Mouse (Mus musculus) B cell, adult 2 months (primary cell): ENCODE results near the gene Wdcp.
"Not testable (repeated sequence)": the region's sequence is repeated elsewhere in the genome, so short reads cannot be mapped to it uniquely, and the experiment has no call there.

ENCODE experiments used
- DNase-seq, 2 experiments: peaks; one replicate each; pipeline ENCODE4 v3.0.0; 2022

Gene Wdcp

GRCm38 (mm10) chr12:4842890-4843597, at the start of gene Wdcp:
Gene Wdcp, plus strand, starts transcription at chr12:4843303.
- peak; percentile 86 for DNase-seq

- no peak for DNase-seq
Observed at GRCm38 (mm10) chr12:4793718-4794117, 49.4 kb upstream of the Wdcp start.

- DNase-seq, result not testable (repeated sequence)
Observed at GRCm38 (mm10) chr12:4797471-4797870, 45.6 kb upstream of the Wdcp start.

DNA sequence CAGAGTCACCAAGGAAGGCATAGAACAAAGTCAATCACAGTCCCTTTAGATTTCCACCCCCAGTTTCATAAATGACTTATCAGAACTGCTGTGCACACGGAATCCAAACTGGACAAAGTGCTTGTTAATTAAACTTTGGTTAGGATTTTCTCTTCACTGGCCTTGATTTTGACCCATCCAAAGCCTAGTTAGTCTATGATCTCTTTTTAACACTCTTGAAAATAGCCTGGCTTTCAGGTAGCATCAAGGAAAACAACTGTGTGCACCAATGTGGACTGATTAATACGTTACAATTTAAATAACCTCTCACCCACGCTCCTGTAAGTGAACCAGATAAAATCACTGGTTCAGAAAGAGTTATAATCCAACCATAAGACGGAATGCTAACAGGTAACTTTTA, 32.1 kb upstream of the Wdcp start:
- DNase-seq, result no peak

GRCm38 (mm10) chr12:4811705-4812104, 31.4 kb upstream of the Wdcp start:
- no peak for DNase-seq

DNA sequence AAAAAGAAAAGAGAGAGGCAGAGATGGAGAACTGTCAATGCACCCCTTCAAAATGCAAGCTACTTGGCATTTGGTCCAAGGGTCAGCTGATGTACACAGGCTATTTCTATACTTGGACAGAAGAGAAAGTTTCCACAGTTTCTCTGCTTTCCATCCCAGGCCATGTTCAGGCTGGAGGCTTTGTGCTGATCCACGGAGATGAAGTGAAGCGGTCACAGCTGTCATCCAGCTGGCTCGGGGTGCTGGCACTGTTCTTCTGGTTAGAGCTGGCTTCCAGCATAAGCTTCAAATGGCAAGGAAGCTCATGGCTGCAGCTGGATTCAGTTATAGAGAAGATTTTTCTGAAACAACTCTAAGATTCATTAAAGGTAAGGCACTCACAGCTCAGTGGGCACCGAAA, 29.5 kb upstream of the Wdcp start:
- DNase-seq, result no peak

- no peak for DNase-seq
Observed at GRCm38 (mm10) chr12:4816680-4817360, 26.3 kb upstream of the Wdcp start.

GRCm38 (mm10) chr12:4817361-4818101, 25.6 kb upstream of the Wdcp start, which contains the start of gene Sf3b6:
Gene Sf3b6, plus strand, starts transcription at chr12:4817544.
- DNase-seq, result peak; percentile 100

- DNase-seq, result no peak
Observed at GRCm38 (mm10) chr12:4827256-4827655, 15.8 kb upstream of the Wdcp start.

DNA sequence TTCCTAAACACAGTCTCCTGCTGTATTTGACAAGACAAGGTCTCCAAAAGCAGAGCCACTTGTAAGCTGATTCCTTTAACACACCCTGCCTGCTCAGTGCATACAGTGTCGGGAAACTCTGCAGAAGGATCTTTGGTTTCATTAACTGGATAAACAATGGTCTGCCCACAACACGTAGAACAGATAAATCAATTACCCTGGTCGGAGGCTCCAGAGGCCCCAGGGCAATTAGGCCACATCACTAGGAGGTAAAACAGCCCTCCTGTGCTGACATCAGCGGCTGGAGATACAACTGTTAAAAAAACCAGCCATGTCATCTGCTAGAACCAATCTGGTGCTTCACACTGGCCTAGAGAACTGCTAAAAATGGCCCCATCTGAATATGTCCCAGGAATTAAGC, 6.1 kb upstream of the Wdcp start:
- no peak for DNase-seq

GRCm38 (mm10) chr12:4840010-4840409, 3.1 kb upstream of the Wdcp start:
- DNase-seq, result peak; percentile 34 to 37

DNA sequence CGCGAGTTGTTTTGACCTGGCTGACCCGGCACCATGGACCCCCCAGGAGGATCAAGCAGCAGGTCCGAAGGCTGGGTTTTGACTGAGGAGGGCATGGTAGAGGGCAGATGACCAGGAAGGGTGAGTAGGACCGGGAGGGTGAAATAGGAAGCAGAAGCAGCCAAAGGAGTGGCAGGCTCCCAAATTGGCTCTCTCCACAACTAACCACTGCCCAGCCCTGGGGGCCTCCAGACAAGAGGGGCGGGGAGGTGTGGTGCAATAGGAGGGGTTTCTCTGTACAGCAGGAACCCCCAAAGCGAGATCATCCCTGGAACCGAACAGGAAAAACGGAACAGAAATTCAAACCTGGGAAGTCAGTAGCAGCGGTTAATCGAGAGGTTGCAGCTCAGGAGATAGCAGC, 2.4 kb upstream of the Wdcp start:
- DNase-seq, result no peak

- DNase-seq, result peak in 1 of 2 experiments; percentile 28
Observed at GRCm38 (mm10) chr12:4841392-4841887, 1.7 kb upstream of the Wdcp start, which contains the start of gene Fkbp1b. Gene Fkbp1b, minus strand, starts transcription at chr12:4841591.

DNA sequence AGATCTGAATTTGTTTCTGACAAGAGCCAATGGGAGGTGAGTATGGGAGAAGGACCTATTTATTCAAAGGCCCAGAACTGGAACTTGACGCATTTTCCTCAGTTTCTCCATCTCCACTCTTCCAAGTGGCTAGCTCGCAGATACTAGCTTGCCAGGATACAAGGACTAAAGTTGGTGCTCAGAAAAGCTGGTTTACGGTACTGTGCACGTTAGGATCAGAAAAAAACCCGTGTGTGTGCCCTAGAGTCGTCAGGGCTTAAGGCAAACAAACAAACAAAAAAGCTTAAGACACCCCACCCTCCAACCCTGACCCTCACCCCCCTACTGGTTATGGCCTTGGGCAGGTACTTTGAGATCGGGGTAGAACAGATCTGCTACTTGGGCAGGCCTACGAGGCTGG, 647 bp upstream of the Wdcp start:
- no peak for DNase-seq

DNA sequence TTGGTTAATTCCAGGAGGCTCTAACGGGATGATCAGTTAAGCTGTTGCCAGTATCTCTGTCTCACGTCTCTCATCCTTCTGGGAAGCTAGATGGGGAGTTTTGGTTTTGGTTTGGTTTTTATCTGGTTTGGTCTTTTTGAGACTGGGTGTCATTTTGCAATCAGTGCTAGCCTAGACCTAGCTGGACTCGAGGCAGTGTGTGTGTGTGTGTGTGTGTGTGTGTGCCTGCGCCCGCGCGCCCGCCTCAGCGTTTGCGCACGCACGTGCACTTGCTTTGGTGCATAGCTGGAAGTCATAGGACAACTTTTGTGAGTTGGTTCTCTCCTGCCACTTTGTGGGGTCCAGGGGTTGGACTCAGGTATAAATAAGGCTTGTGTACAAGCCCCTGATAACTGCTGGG, 638 bp downstream of the Wdcp start:
- peak; percentile 44 to 52 for DNase-seq

GRCm38 (mm10) chr12:4856160-4856559, 13.1 kb downstream of the Wdcp start:
- DNase-seq, result peak; percentile 69 to 73

GRCm38 (mm10) chr12:4856834-4857233, 13.7 kb downstream of the Wdcp start:
- DNase-seq, result no peak

DNA sequence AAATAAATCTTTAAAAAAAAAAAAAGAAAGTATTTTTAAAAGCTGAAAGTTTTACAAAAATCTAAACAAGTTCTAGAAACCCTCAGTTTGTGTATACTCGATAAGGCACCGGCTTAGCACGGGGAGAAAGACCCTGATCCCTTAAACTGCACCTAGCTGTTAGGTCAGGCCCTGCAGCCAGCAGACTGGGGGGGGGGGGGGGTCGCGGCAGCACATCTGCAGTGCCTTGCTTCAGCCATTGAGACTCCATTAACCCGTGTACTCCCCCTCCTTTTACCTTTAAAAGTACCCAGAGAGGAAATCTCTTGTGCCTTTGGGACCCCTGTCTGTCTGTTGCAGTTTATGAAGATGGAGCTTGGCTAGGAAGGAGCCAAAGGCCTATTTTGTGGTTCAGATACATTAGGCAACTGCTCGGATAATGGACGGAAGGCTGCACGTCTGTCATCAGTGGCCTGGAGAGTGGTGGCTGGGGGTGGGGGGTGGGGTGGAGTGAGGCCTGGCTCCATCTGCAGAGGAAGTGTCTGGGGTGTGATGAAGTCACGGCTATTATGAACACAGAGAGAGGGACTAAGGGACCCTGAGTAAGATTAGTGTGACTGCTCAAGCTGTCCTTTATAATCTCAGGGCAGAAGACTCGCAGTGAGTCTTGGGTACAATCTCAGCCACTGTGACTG, 16.3 kb downstream of the Wdcp start:
- DNase-seq, result no peak

DNA sequence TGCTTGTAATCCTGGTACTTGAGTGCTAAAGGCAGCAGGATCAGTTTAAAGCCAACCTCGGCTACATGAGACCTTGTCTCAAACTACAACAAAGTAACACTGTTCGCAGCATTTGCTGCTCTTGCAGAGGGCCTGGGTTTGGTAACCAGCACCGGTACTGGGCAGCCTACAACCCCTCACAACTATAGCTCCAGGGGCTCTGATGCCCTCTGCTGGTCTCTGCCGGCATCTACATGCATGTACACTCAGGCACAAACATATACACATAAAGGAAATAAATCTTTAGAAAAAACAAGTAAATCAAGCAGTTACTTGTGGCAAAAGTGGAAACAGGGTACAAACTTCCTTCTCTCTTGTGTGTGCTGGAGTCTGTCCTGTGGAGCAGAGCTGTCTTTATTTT, 19.6 kb downstream of the Wdcp start:
- peak in 1 of 2 experiments; percentile 22 for DNase-seq

DNA sequence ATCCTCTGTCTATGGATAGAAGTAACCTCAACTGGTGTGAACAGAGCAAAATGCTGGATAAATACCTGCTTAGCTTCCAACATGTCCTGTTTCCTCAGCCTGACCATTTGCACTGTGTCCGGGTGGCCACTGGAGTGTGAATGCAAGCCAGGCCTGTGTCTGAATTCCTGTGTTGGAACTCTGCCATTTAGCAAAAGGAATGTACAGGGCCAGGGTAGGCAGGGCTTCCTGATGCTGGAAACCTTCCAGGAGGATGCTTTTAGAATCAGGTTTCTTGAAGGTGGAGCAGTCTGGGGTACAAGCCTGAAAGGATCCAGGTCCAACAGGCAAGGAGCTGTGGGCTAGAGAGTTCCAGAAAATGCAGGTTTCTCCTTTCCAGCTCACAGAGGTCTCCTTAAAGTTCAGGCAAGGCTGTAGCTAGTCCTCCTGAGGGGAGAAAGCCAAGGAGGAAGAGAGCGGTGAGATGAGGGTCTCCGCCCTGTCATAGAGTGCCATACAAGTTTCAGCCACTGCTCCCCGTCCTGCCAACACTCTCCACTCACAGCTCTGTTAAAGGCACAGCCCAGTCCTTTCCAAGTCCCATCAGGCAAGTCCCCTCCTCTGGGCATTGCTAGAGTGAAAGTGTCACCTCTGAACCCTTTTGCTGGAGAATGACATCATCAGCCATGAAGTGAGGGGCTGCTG, 20.7 kb downstream of the Wdcp start:
- DNase-seq, result no peak

GRCm38 (mm10) chr12:4864338-4864690, 21.2 kb downstream of the Wdcp start:
- no peak for DNase-seq

- no peak for DNase-seq
Observed at GRCm38 (mm10) chr12:4868924-4869323, 25.8 kb downstream of the Wdcp start.
